Mouse (Mus musculus) intestine, postnatal 0 days (tissue): ENCODE data around the gene Tulp3. TPM values are rescaled to one million over a fixed set of nuclear protein-coding genes. Genes with fewer than 3 reads are reported as not detected.
"Not testable (repeated sequence)": the region's sequence is repeated elsewhere in the genome, so short reads cannot be mapped to it uniquely, and the experiment has no call there.

ENCODE experiments used
- ATAC-seq: fragments of 200-750 bp; cut with Nextera tagmentation; 2 replicates; pipeline ENCODE4 v1.8.0; 2017; ENCODE audit warnings: mild to moderate bottlenecking, moderate TSS enrichment, moderate library complexity
- H3K27ac ChIP-seq: fragments of 300-500 bp; sonication (generic); 2 replicates; pipeline ENCODE4 v1.5.1; 2014; ENCODE audit warnings: mild to moderate bottlenecking, low read depth, low read length, moderate library complexity
- H3K27me3 ChIP-seq: fragments of 300-500 bp; sonication (generic); replicated peaks from 2 replicates; pipeline ENCODE4 v1.6.1; 2014; ENCODE audit warnings: low read length, mixed read lengths; ENCODE audit not compliant: control insufficient read depth, insufficient read depth
- H3K36me3 ChIP-seq: fragments of 300-500 bp; sonication (generic); 2 replicates; pipeline ENCODE4 v1.6.1; 2014; ENCODE audit warnings: mild to moderate bottlenecking, moderate library complexity; ENCODE audit not compliant: control insufficient read depth, insufficient read depth
- H3K4me1 ChIP-seq: fragments of 300-500 bp; sonication (generic); replicated peaks from 2 replicates; pipeline ENCODE4 v1.6.1; 2014; ENCODE audit warnings: antibody characterized with exemption, low read length, mixed read lengths; ENCODE audit not compliant: control insufficient read depth, insufficient read depth
- H3K4me2 ChIP-seq: fragments of 300-500 bp; sonication (generic); replicated peaks from 2 replicates; pipeline ENCODE4 v1.6.1; 2014; ENCODE audit warnings: low read depth, mild to moderate bottlenecking, moderate library complexity
- H3K4me3 ChIP-seq: fragments of 300-500 bp; sonication (generic); 2 replicates; pipeline ENCODE4 v1.5.1; 2014; ENCODE audit warnings: low read depth, low read length
- H3K9ac ChIP-seq: fragments of 300-500 bp; sonication (generic); 2 replicates; pipeline ENCODE4 v1.6.1; 2014; ENCODE audit warnings: mild to moderate bottlenecking, low read depth, low read length
- H3K9me3 ChIP-seq: fragments of 300-500 bp; sonication (generic); 2 replicates; pipeline ENCODE4 v1.6.1; 2016; ENCODE audit warnings: mixed run types; ENCODE audit not compliant: control insufficient read depth
- CTCF ChIP-seq: sonication (generic); IDR thresholded peaks from 2 replicates; pipeline ENCODE4 v1.5.1; 2016; ENCODE audit warnings: low read depth, mild to moderate bottlenecking, control low read depth, antibody characterized with exemption, moderate library complexity
- WGBS: fragments of 180-500 bp; shearing (Covaris S2); extraction: QIAGEN DNeasy Blood & Tissue Kit; methylation state at CpG from one replicate; pipeline ENCODE4 v1.1.7; 2014; 5-methylcytosine and 5-hydroxymethylcytosine counted together
- polyA plus RNA-seq: library from polyadenylated mRNA; unstranded; fragments of >200 nt; fragmentation: Nextera tagmentation; extraction: Ambion mirVana; gene quantifications from 2 replicates; pipeline ENCODE4 v1.2.1, GENCODE M21; 2015

Tulp3 gene
- polyA plus RNA-seq, 1 experiment from 2014 or later: 3.0 TPM

DNA sequence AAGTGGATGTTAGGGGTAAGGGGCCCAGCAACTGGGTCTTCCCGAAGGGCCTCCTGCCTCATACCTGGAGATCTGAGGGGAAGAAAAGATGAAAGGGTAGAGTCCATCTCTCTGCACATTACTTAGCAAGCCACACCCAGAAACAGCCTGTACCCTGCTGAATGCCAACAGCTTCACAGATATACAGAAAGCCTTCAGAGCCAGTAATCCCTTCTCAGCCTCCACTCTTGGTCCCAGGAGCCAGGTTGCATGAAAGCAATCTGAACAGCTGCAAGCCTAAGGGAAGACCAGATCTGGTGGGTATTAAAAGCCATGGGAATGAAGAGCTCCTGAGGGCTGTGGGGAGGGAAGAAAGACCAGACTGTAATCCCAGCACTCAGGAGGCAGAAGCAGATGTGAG, 33.5 kb upstream of the Tulp3 start:
- Histone ChIP-seq H3K27ac (peak overlapping the region; percentile 24; the same call in 1 of the 2 replicates), H3K9ac (no peak overlapping the region), H3K27me3 (no peaks in the 10 kb centered on the region), H3K4me2 (peak overlapping the region; percentile 10; the same call in 1 of the 2 replicates), H3K4me3 (no peak overlapping the region), H3K9me3 (no peaks in the 10 kb centered on the region), H3K4me1 (no peaks in the 10 kb centered on the region), H3K36me3 (no peaks in the 10 kb centered on the region)
- no peak for TF ChIP-seq CTCF
- ATAC-seq: peak; percentile 68
- 39% methylated on average over 1 of the region's 1 CpGs for WGBS

DNA sequence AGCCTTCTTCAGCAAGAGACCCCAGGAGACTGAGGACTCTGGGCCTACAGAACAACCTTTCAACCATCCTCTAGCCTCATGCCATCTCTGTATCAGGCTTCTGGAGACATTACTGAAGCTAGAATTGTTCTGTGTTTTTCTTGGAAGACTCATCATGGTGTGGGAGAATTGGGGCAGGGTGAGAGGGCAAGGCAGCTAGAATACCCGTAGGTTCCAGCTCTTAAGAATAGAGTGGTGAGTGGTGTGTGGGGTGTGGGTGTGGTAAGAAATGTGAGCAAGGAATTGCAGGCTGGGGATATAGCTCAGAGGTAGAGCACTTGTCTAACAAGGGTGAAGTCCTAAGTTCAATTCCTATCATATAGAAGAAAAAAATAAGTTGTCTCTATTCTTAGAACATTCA, 29.4 kb upstream of the Tulp3 start:
- no peaks in the 10 kb centered on the region for H3K36me3 ChIP-seq
- no peak overlapping the region for H3K27ac ChIP-seq
- peak; percentile 45; the same call in 1 of the 2 replicates for ATAC-seq
- H3K4me2 ChIP-seq: no peak overlapping the region
- no peak overlapping the region for H3K9ac ChIP-seq
- H3K4me1 ChIP-seq: no peaks in the 10 kb centered on the region
- H3K9me3 ChIP-seq: no peaks in the 10 kb centered on the region
- no peak for TF ChIP-seq CTCF
- no peaks in the 10 kb centered on the region for H3K27me3 ChIP-seq
- H3K4me3 ChIP-seq: no peak overlapping the region
- 40% methylated on average over 1 of the region's 1 CpGs for WGBS

DNA sequence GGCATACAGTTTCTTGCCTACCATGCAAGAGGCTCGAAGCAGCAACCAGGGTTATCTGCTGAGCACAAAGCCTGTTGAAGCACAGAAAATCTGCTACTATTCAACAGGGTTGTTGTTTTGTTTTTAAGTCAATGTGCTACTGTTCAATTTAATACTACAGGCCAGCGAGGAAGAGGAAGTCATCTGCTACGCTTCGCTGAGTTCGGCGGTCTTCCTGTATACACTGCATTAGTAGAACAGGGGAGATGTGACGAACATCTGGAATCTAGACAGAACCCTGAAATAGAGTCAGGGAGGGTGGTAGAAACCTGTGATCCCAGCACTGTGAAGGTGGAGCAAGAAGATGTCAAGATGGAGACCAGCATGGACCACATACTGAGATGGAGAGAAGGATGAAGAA, 28.1 kb upstream of the Tulp3 start:
- no peaks in the 10 kb centered on the region for H3K36me3 ChIP-seq
- no peak for TF ChIP-seq CTCF
- H3K4me1 ChIP-seq: no peaks in the 10 kb centered on the region
- H3K9me3 ChIP-seq: no peaks in the 10 kb centered on the region
- 75% methylated on average over 7 of the region's 7 CpGs for WGBS
- H3K27ac ChIP-seq: no peak overlapping the region
- no peak overlapping the region for H3K4me3 ChIP-seq
- no peak for ATAC-seq
- H3K27me3 ChIP-seq: no peaks in the 10 kb centered on the region
- H3K9ac ChIP-seq: no peak overlapping the region
- H3K4me2 ChIP-seq: no peak overlapping the region

DNA sequence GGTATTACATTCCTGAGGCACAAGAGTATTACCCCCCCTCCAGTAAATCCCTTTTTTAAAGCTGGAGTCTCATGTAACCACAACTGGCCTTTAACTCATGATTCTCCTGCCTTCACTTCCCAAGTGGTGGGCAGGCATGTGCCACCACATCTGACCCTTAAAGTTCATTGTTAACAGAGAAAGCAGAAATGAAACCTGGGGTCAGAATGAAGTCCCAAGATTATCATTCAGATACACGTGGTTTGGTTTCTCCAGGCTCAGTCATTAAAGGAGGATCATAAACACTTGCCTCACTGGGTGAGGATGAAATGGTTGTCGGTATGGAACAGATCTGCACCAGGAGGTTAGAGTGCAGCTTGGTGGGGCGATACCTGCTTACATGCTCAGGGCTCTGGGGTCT, 25.6 kb upstream of the Tulp3 start:
- H3K4me2 ChIP-seq: no peak overlapping the region
- H3K4me1 ChIP-seq: no peaks in the 10 kb centered on the region
- no peak overlapping the region for H3K9ac ChIP-seq
- 54% methylated on average over 3 of the region's 3 CpGs for WGBS
- no peak overlapping the region for H3K4me3 ChIP-seq
- H3K9me3 ChIP-seq: no peaks in the 10 kb centered on the region
- H3K27ac ChIP-seq: no peak overlapping the region
- H3K27me3 ChIP-seq: no peaks in the 10 kb centered on the region
- TF ChIP-seq CTCF: no peak
- H3K36me3 ChIP-seq: no peaks in the 10 kb centered on the region
- no peak for ATAC-seq

DNA sequence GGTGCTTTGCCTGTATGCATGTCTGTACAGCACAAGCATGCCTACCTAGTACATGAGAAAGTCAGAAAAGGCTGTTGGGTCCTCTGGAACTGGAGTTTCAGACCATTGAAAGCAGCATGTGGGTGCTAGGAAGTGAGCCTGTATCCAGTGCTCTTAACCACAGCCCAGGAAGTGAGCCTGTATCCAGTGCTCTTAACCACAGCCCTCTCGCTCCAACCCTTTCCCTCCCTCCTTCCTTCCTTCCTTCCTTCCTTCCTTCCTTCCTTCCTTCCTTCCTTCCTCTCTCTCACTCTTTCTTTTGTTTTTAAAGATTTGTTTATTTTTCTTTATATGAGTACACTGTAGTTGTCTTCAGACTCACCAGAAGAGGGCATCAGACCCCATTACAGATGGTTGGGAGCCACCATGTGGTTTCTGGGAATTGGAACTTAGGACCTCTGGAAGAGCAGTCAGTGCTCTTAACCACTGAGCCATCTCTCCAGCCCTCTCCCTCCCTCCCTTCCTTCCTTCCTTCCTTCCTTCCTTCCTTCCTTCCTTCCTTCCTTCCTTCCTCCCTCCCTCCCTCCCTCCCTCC, 25.0 kb upstream of the Tulp3 start:
- H3K27ac ChIP-seq, H3K4me1 ChIP-seq, ATAC-seq, H3K36me3 ChIP-seq, H3K4me2 ChIP-seq, H3K27me3 ChIP-seq, H3K9me3 ChIP-seq, H3K4me3 ChIP-seq, H3K9ac ChIP-seq: not testable (repeated sequence)
- TF ChIP-seq CTCF: peak; percentile 63
- 57% methylated on average over 1 of the region's 1 CpGs for WGBS

DNA sequence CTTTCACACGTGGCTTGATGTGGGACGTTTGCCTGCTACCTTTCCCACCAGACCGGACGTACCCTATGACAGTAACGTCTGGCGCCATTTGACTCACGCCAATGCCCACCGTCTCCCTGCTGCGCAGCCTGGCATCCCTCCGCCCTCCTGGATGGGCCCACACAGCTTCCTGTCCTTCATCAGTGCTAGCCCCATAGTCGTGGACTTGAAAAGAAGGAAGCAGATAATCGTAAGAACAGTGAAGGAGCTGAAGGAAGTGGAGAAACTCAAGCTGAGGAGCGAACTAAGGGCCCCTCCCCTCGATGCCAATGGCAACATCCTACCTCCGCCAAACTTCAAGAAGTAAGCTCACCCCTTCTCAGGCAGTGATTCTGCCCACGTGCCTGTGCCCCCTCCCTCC, 24.0 kb upstream of the Tulp3 start:
- Histone ChIP-seq H3K4me2 (no peak overlapping the region), H3K36me3 (no peaks in the 10 kb centered on the region), H3K4me1 (no peaks in the 10 kb centered on the region), H3K4me3 (no peak overlapping the region), H3K9ac (no peak overlapping the region), H3K27ac (no peak overlapping the region), H3K9me3 (no peaks in the 10 kb centered on the region), H3K27me3 (no peaks in the 10 kb centered on the region)
- TF ChIP-seq CTCF: no peak
- no peak for ATAC-seq
- 77% methylated on average over 16 of the region's 16 CpGs for WGBS
